In genomic region chr13:24710968-24711367, GRCm38 (mm10) we compare ENCODE assay signal across 20 mouse cellular contexts. TPM values are rescaled to one million over a fixed set of nuclear protein-coding genes. Genes with fewer than 3 reads are reported as not detected.
DNase-seq lines count a peak whose midpoint lies in the region; ATAC-seq and TF ChIP-seq lines count a peak whose summit lies in the region.
"Had no signal": no experiment of that assay in that cellular context is flagged by ENCODE, and none has a peak within 500 bp of the region (broad histone marks: within the 10 kb centered on the region; RNA-seq: fewer than 3 reads in every experiment).

No protein-coding gene starts in this region.

- H3K9me3 ChIP-seq in hindbrain, embryonic 14.5 days (ENCODE audit: control insufficient read depth, low read length), result no peaks in the 10 kb centered on the region
- H3K9me3 ChIP-seq in hindbrain, embryonic 10.5 days, result no peaks in the 10 kb centered on the region
- no peaks in the 10 kb centered on the region for H3K9me3 ChIP-seq in liver, postnatal 0 days (ENCODE audit: low read length)
- no peaks in the 10 kb centered on the region for H3K9me3 ChIP-seq in liver, embryonic 11.5 days (ENCODE audit: control insufficient read depth, low read length)
- no peaks in the 10 kb centered on the region for H3K9me3 ChIP-seq in embryonic facial prominence, embryonic 12.5 days
- H3K9me3 ChIP-seq in stomach, embryonic 16.5 days (replicated peaks; ENCODE audit: control insufficient read depth, low read length), result no peaks in the 10 kb centered on the region
- H3K9me3 ChIP-seq: heart, embryonic 12.5 days; midbrain, embryonic 15.5 days; neural tube, embryonic 12.5 days had no signal

- TF ChIP-seq CTCF in liver, postnatal 0 days (IDR thresholded peaks at IDR 0.05; ENCODE audit: low read depth), result no peak

- H3K4me3 ChIP-seq in hindbrain, embryonic 14.5 days (replicated peaks; ENCODE audit: low read length), result no peak overlapping the region
- H3K4me3 ChIP-seq in hindbrain, embryonic 10.5 days, result no peak overlapping the region
- H3K4me3 ChIP-seq in liver, postnatal 0 days (ENCODE audit: low read depth, low read length), result no peak overlapping the region
- H3K4me3 ChIP-seq in liver, embryonic 11.5 days (ENCODE audit: low read depth, low read length), result no peak overlapping the region
- H3K4me3 ChIP-seq in embryonic facial prominence, embryonic 12.5 days, result no peak overlapping the region
- no peak overlapping the region for H3K4me3 ChIP-seq in stomach, embryonic 16.5 days (replicated peaks; ENCODE audit: low read length)
- H3K4me3 ChIP-seq: heart, embryonic 12.5 days; left cerebral cortex, adult 2 months; midbrain, embryonic 15.5 days; neural tube, embryonic 12.5 days had no signal

- H3K9ac ChIP-seq in hindbrain, embryonic 14.5 days, result no peak overlapping the region
- H3K9ac ChIP-seq in liver, postnatal 0 days (replicated peaks), result no peak overlapping the region
- no peak overlapping the region for H3K9ac ChIP-seq in liver, embryonic 11.5 days (ENCODE audit: low read depth, low read length)
- H3K9ac ChIP-seq in embryonic facial prominence, embryonic 12.5 days, result no peak overlapping the region
- 0 out of 2 replicates have a peak overlapping the region, but pooled peaks have one; percentile 7 for H3K9ac ChIP-seq in stomach, embryonic 16.5 days (ENCODE audit: low read length)
- H3K9ac ChIP-seq: heart, embryonic 12.5 days; midbrain, embryonic 15.5 days; neural tube, embryonic 12.5 days had no signal

- DNase-seq in hindbrain, embryonic 14.5 days (ENCODE audit: low spot score), result no peak
- DNase-seq in hindbrain, embryonic 10.5 days (ENCODE audit: low spot score), result no peak
- DNase-seq in liver, postnatal 0 days, result peak; percentile 24
- DNase-seq in liver, embryonic 11.5 days (ENCODE audit: low spot score), result no peak
- DNase-seq in adrenal gland, adult (ENCODE audit: inconsistent age in 2 of 2, low spot score in 1 of 2), result no peak
- DNase-seq: adrenal gland, postnatal 36 days; cerebellum, postnatal 25 days had no signal

- H3K4me2 ChIP-seq in hindbrain, embryonic 14.5 days (replicated peaks), result no peak overlapping the region
- H3K4me2 ChIP-seq in liver, postnatal 0 days (ENCODE audit: low read depth, low read length), result no peak overlapping the region
- H3K4me2 ChIP-seq in liver, embryonic 11.5 days, result no peak overlapping the region
- H3K4me2 ChIP-seq in embryonic facial prominence, embryonic 12.5 days (replicated peaks), result no peak overlapping the region
- H3K4me2 ChIP-seq in stomach, embryonic 16.5 days (ENCODE audit: low read depth, low read length), result no peak overlapping the region
- H3K4me2 ChIP-seq: heart, embryonic 12.5 days; midbrain, embryonic 15.5 days; neural tube, embryonic 12.5 days had no signal

- ATAC-seq in hindbrain, embryonic 14.5 days (ENCODE audit: low FRiP score), result no peak
- no peak for ATAC-seq in liver, postnatal 0 days
- ATAC-seq in liver, embryonic 11.5 days (replicated peaks; ENCODE audit: low FRiP score), result no peak
- no peak for ATAC-seq in embryonic facial prominence, embryonic 12.5 days (ENCODE audit: insufficient number of reproducible peaks, insufficient read depth, low FRiP score, low TSS enrichment)
- ATAC-seq in stomach, embryonic 16.5 days (ENCODE audit: insufficient read depth, low FRiP score), result no peak
- no peak for ATAC-seq in erythroblast, adult 5-6 weeks (replicated peaks; ENCODE audit: low FRiP score, poor library complexity, severe bottlenecking)
- ATAC-seq: CD4-positive, CD25-positive, alpha-beta regulatory T cell, adult 4 months; forebrain, embryonic 14.5 days; intestine, postnatal 0 days; midbrain, embryonic 15.5 days had no signal

- no peaks in the 10 kb centered on the region for H3K27me3 ChIP-seq in hindbrain, embryonic 14.5 days (ENCODE audit: control insufficient read depth, insufficient read depth, low read length)
- H3K27me3 ChIP-seq in hindbrain, embryonic 10.5 days (ENCODE audit: insufficient read depth, poor library complexity, severe bottlenecking), result peaks cover 11% of the 10 kb centered on the region; the same call in 1 of the 2 replicates
- no peaks in the 10 kb centered on the region for H3K27me3 ChIP-seq in liver, postnatal 0 days (ENCODE audit: insufficient read depth, low read length)
- no peaks in the 10 kb centered on the region for H3K27me3 ChIP-seq in liver, embryonic 11.5 days (replicated peaks; ENCODE audit: control insufficient read depth, insufficient read depth, low read length)
- no peaks in the 10 kb centered on the region for H3K27me3 ChIP-seq in embryonic facial prominence, embryonic 12.5 days
- no peaks in the 10 kb centered on the region for H3K27me3 ChIP-seq in stomach, embryonic 16.5 days (ENCODE audit: control insufficient read depth, insufficient read depth, low read length)
- H3K27me3 ChIP-seq: midbrain, embryonic 15.5 days; neural tube, embryonic 12.5 days had no signal

- WGBS in hindbrain, embryonic 14.5 days, result 58% methylated on average over 7 of the region's 7 CpGs
- WGBS in hindbrain, embryonic 10.5 days, result 74% methylated on average over 7 of the region's 7 CpGs
- 31% methylated on average over 7 of the region's 7 CpGs for WGBS in liver, postnatal 0 days (ENCODE audit: insufficient replicate concordance)
- 57% methylated on average over 7 of the region's 7 CpGs for WGBS in liver, embryonic 11.5 days
- WGBS in embryonic facial prominence, embryonic 12.5 days, result 39% methylated on average over 7 of the region's 7 CpGs
- 61% methylated on average over 7 of the region's 7 CpGs for WGBS in stomach, embryonic 16.5 days

- no peaks in the 10 kb centered on the region for H3K4me1 ChIP-seq in hindbrain, embryonic 14.5 days (replicated peaks; ENCODE audit: control insufficient read depth, insufficient read depth, low read length)
- peaks cover 33% of the 10 kb centered on the region for H3K4me1 ChIP-seq in hindbrain, embryonic 10.5 days (replicated peaks)
- peaks cover 4% of the 10 kb centered on the region; the same call in 1 of the 2 replicates for H3K4me1 ChIP-seq in liver, postnatal 0 days (ENCODE audit: insufficient read depth)
- H3K4me1 ChIP-seq in liver, embryonic 11.5 days (replicated peaks; ENCODE audit: control insufficient read depth, insufficient read depth, low read length), result no peaks in the 10 kb centered on the region
- no peaks in the 10 kb centered on the region for H3K4me1 ChIP-seq in embryonic facial prominence, embryonic 12.5 days
- H3K4me1 ChIP-seq in stomach, embryonic 16.5 days (ENCODE audit: control insufficient read depth, insufficient read depth, low read length), result peaks cover 19% of the 10 kb centered on the region; the same call in 1 of the 2 replicates

- no peak for TF ChIP-seq EP300 in liver, postnatal 0 days (IDR thresholded peaks at IDR 0.05; ENCODE audit: low read depth)

- H3K27ac ChIP-seq in hindbrain, embryonic 14.5 days, result peak overlapping the region; percentile 29; the same call in 1 of the 2 replicates
- no peak overlapping the region for H3K27ac ChIP-seq in hindbrain, embryonic 10.5 days
- H3K27ac ChIP-seq in liver, postnatal 0 days (ENCODE audit: low read depth), result no peak overlapping the region
- no peak overlapping the region for H3K27ac ChIP-seq in liver, embryonic 11.5 days (ENCODE audit: low read depth, low read length)
- peak overlapping the region; percentile 26; the same call in 1 of the 2 replicates for H3K27ac ChIP-seq in embryonic facial prominence, embryonic 12.5 days
- H3K27ac ChIP-seq in stomach, embryonic 16.5 days (ENCODE audit: low read length), result peak overlapping the region; percentile 51; the same call in 1 of the 2 replicates
- H3K27ac ChIP-seq: left cerebral cortex, adult 2 months; macrophage; midbrain, embryonic 15.5 days; neural tube, embryonic 12.5 days had no signal

- H3K36me3 ChIP-seq in hindbrain, embryonic 14.5 days (replicated peaks; ENCODE audit: control insufficient read depth, insufficient read depth), result peaks cover 36% of the 10 kb centered on the region
- no peaks in the 10 kb centered on the region for H3K36me3 ChIP-seq in hindbrain, embryonic 10.5 days
- H3K36me3 ChIP-seq in liver, postnatal 0 days (replicated peaks; ENCODE audit: insufficient read depth, low read length), result no peaks in the 10 kb centered on the region; the same call in 1 of the 2 replicates
- no peaks in the 10 kb centered on the region for H3K36me3 ChIP-seq in liver, embryonic 11.5 days (ENCODE audit: control insufficient read depth, insufficient read depth, low read length)
- no peaks in the 10 kb centered on the region for H3K36me3 ChIP-seq in embryonic facial prominence, embryonic 12.5 days
- H3K36me3 ChIP-seq in stomach, embryonic 16.5 days (ENCODE audit: control insufficient read depth, insufficient read depth, low read length), result no peaks in the 10 kb centered on the region

RNA-seq across cellular contexts. Expression of gene Armh2, which starts 30.1 kb away (rescaled TPM):
- not detected in 2 replicates for polyA plus RNA-seq in hindbrain, embryonic 14.5 days (2014; fragmentation: Nextera tagmentation; extraction: Ambion mirVana)
- polyA plus RNA-seq in hindbrain, embryonic 10.5 days (2016; fragmentation: Nextera tagmentation; extraction: Ambion mirVana), result not detected in 2 replicates
- not detected in 2 replicates for polyA plus RNA-seq in liver, postnatal 0 days (2015; fragmentation: Nextera tagmentation; extraction: Ambion mirVana)
- polyA plus RNA-seq in liver, embryonic 11.5 days (2014; fragmentation: Nextera tagmentation; extraction: Ambion mirVana), result not detected in 2 replicates
- polyA plus RNA-seq in embryonic facial prominence, embryonic 12.5 days (2016; fragmentation: Nextera tagmentation; extraction: Ambion mirVana), result not detected in 2 replicates
- polyA plus RNA-seq in stomach, embryonic 16.5 days (2015; fragmentation: Nextera tagmentation; extraction: Ambion mirVana), result not detected in 2 replicates
- total RNA-seq in erythroblast, adult 5-6 weeks (2015; ENCODE audit: low replicate concordance), result not detected in 2 replicates
- 2.0 TPM in 1 of 2 replicates, not detected in the other for total RNA-seq in erythroblast, adult 5-6 weeks (2017; ENCODE audit: low replicate concordance)
- total RNA-seq: adrenal gland, postnatal 36 days; left cerebral cortex, adult 2 months; liver, adult 2 months had no signal
- polyA plus RNA-seq: embryonic facial prominence, embryonic 14.5 days; forebrain, embryonic 14.5 days; heart, embryonic 12.5 days; intestine, postnatal 0 days; liver, adult 2 months; macrophage; neural tube, embryonic 12.5 days had no signal

RNA-seq across cellular contexts. Expression of gene Gmnn, which starts 50.8 kb away (rescaled TPM):
- polyA plus RNA-seq in hindbrain, embryonic 14.5 days (2014; fragmentation: Nextera tagmentation; extraction: Ambion mirVana), result 20.6 and 22.1 TPM in 2 replicates
- polyA plus RNA-seq in hindbrain, embryonic 10.5 days (2016; fragmentation: Nextera tagmentation; extraction: Ambion mirVana), result 134 and 184 TPM in 2 replicates
- polyA plus RNA-seq in liver, postnatal 0 days (2015; fragmentation: Nextera tagmentation; extraction: Ambion mirVana), result 69.1 and 71.9 TPM in 2 replicates
- 212 and 218 TPM in 2 replicates for polyA plus RNA-seq in liver, embryonic 11.5 days (2014; fragmentation: Nextera tagmentation; extraction: Ambion mirVana)
- 109 and 113 TPM in 2 replicates for polyA plus RNA-seq in embryonic facial prominence, embryonic 12.5 days (2016; fragmentation: Nextera tagmentation; extraction: Ambion mirVana)
- 76.2 and 84.9 TPM in 2 replicates for polyA plus RNA-seq in stomach, embryonic 16.5 days (2015; fragmentation: Nextera tagmentation; extraction: Ambion mirVana)
- total RNA-seq in erythroblast, adult 5-6 weeks (2015; ENCODE audit: low replicate concordance), result 87.6 and 105 TPM in 2 replicates
- 108 and 135 TPM in 2 replicates for total RNA-seq in erythroblast, adult 5-6 weeks (2017; ENCODE audit: low replicate concordance)

Comparison
In these comparisons a context has a peak if more than half of its experiments do, and no peak if none do; other contexts are left out.
1. H3K27ac ChIP-seq: peak in hindbrain, embryonic 14.5 days (single experiment), embryonic facial prominence, embryonic 12.5 days (single experiment) and stomach, embryonic 16.5 days (single experiment); none in hindbrain, embryonic 10.5 days (single experiment), liver, postnatal 0 days (single experiment) and liver, embryonic 11.5 days (single experiment).